Mouse (Mus musculus) ES-Bruce4 (cell line): ENCODE measurements around the gene Btbd1. TPM values are rescaled to one million over a fixed set of nuclear protein-coding genes. Genes with fewer than 3 reads are reported as not detected.

ENCODE experiments used
- H3K27ac ChIP-seq: 2 replicates; pipeline ENCODE4 v1.5.1; 2012; ENCODE audit warnings: low read length, inconsistent platforms; ENCODE audit not compliant: insufficient read depth
- H3K27me3 ChIP-seq: 2 replicates; pipeline ENCODE4 v1.6.1; 2012; ENCODE audit warnings: mild to moderate bottlenecking, low read length, inconsistent platforms; ENCODE audit not compliant: control insufficient read depth, poor library complexity, insufficient read depth, severe bottlenecking
- H3K36me3 ChIP-seq: 2 replicates; pipeline ENCODE4 v1.6.1; 2012; ENCODE audit warnings: inconsistent platforms, mild to moderate bottlenecking, low read length, moderate library complexity; ENCODE audit not compliant: control insufficient read depth, poor library complexity, insufficient read depth, severe bottlenecking
- H3K4me1 ChIP-seq: one replicate; pipeline ENCODE4 v1.8.1; 2011; ENCODE audit warnings: low read length; ENCODE audit not compliant: control insufficient read depth, insufficient read depth
- H3K4me3 ChIP-seq: 2 replicates; pipeline ENCODE4 v1.5.1; 2011; ENCODE audit warnings: low read depth, mild to moderate bottlenecking, low read length
- H3K9ac ChIP-seq: 2 replicates; pipeline ENCODE4 v1.6.1; 2012; ENCODE audit warnings: low read depth, mild to moderate bottlenecking, inconsistent platforms; ENCODE audit not compliant: poor library complexity, severe bottlenecking
- H3K9me3 ChIP-seq: replicated peaks from 2 replicates; pipeline ENCODE4 v1.6.1; 2012; ENCODE audit warnings: mild to moderate bottlenecking, low read length, inconsistent platforms; ENCODE audit not compliant: control insufficient read depth, poor library complexity, insufficient read depth, severe bottlenecking
- CTCF ChIP-seq: IDR thresholded peaks from one replicate; pipeline ENCODE4 v1.8.1; 2011; ENCODE audit warnings: low read depth, low read length
- EP300 ChIP-seq: IDR thresholded peaks from 2 replicates; pipeline ENCODE4 v1.6.1; 2011; ENCODE audit warnings: low read depth, low read length; ENCODE audit not compliant: insufficient read depth
- POLR2A ChIP-seq: IDR thresholded peaks from one replicate; pipeline ENCODE4 v1.8.1; 2011; ENCODE audit warnings: low read length; ENCODE audit not compliant: insufficient read depth
- polyA plus RNA-seq: library from polyadenylated mRNA; stranded (reverse); fragments of >200 nt; gene quantifications from 2 replicates; pipeline ENCODE4 v1.2.4, GENCODE M21; 2011; ENCODE audit warnings: low read depth; ENCODE audit not compliant: missing spikeins, insufficient read depth, insufficient read length

The Btbd1 gene
- polyA plus RNA-seq, 1 experiment: 150 TPM

DNA sequence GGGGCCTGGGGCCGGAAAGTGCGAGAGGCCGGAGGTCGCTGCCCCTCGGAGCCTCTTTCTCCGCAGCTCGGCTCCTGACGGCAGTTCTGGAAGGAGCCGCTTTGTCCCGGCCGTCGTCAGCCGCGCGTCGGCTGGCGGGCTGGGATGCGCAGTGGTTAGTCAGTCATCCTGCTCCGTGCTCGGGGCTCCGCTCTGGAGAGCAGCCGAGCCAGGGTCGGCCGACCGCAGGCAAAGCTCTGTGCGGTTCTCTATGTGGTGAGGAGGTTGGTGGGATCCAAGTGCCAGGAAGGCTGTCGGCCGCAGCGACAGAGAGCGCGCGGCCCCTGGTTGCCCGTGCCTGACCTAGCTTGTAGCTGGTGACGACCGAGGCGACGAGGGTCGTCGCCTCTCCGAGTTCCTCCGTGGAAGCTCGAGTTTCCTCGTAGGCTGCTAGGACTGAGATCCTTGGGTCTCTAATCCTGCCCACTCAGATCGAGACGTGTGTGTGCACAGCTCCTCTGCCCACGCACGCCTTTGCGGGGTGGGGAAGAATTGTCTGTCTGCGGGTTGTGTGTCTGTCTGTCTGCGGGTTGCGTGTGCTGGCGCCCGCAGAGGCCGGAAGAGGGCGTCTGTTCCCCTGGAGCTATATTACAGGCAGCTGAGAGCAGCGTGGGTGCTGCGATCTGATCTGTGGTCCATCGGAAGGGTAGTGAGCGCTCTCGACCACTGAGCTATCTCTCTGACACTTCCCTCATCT is 66.0 kb downstream of the Btbd1 start:
- Histone ChIP-seq H3K27ac (0 out of 2 replicates have a peak overlapping the region, but pooled peaks have one; percentile 22), H3K36me3 (no peaks in the 10 kb centered on the region; the same call in 1 of the 2 replicates), H3K4me3 (peak overlapping the region; percentile 89), H3K4me1 (peaks cover 2% of the 10 kb centered on the region), H3K9ac (peak overlapping the region; percentile 80), H3K27me3 (no peaks in the 10 kb centered on the region), H3K9me3 (no peaks in the 10 kb centered on the region)
- no peak for TF ChIP-seq POLR2A
- peak; percentile 52 for TF ChIP-seq CTCF

DNA sequence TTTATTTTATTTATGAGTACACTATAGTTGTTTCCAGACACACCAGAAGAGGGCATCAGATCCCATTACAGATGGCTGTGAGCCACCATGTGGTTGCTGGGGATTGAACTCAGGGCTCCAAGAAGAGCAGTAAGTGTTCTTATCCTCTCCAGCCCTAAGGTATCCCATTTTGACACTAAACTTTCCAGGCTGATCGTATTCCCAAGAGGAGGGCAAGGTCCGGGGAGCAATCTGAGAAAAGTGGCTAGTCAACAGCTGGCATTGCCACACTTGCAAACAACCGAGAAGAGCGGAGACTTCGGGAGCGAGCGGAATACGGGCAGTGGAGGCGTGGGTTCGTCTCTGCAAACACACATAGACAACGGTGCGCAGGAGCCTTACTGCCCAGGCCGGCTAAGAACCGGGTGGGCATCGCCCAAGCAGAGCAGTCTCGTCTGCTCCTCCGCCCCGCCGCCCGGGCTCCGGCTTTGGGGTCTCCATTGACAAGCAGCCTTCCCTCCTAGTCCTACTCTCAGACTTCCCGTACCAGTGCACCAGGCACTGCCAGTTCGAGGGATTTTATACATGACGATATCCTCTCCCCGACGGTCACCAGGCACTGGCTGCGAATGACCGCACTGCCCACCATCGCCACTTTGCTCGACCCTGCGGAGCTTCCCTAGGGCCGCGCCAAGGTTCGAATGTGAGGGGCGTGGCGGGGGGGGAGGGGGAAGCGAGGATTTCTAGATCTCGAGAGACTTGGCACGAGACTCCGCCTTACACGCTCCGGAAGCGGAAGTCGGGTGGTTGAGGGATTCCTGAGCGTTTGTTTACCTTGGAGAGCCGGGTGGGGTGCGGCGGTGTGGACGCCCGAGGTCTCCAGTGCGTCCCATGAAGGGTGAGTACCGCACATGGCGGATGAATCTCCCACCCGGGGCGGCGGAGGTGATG is 66.8 kb downstream of the Btbd1 start, which contains the start of gene Ramac:
Gene Ramac (plus strand): TSS at position 746 of the 930 bp plus-strand sequence.
- 0 out of 2 replicates have a peak within 1 kb of the TSS, but pooled peaks have one; percentile 22 for H3K27ac ChIP-seq
- peak within 1 kb of the TSS; percentile 80 for H3K9ac ChIP-seq
- no peak for TF ChIP-seq CTCF
- TF ChIP-seq POLR2A: peak; percentile 64
- H3K4me1 ChIP-seq: peaks cover 2% of the 10 kb centered on the region
- no peaks in the 10 kb centered on the region for H3K36me3 ChIP-seq
- H3K27me3 ChIP-seq: no peaks in the 10 kb centered on the region
- H3K9me3 ChIP-seq: no peaks in the 10 kb centered on the region
- H3K4me3 ChIP-seq: peak within 1 kb of the TSS; percentile 97

DNA sequence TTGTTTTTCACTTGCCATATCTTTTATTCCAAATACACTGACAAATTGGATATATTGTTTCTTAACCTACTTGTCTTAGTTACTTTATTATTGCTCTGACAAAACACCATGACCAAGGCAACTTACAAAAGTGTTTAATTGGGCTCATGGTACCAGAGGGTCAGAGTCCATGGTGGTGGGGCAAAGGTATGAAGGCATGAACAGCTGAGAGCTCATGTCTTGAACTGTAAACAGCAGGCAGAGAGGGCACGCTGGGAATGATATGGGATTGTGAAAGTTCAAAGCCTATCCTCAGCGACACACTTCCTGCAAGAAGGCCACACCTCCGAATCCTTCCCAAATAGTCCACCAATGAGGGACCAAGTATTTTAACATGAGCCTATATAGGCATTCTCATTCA is 81.3 kb downstream of the Btbd1 start:
- Histone ChIP-seq H3K4me1 (no peaks in the 10 kb centered on the region), H3K4me3 (no peak overlapping the region), H3K9me3 (no peaks in the 10 kb centered on the region), H3K36me3 (no peaks in the 10 kb centered on the region), H3K27me3 (no peaks in the 10 kb centered on the region; the same call in 1 of the 2 replicates), H3K9ac (no peak overlapping the region), H3K27ac (no peak overlapping the region)
- TF ChIP-seq EP300 (no peak), CTCF (no peak), POLR2A (no peak)

DNA sequence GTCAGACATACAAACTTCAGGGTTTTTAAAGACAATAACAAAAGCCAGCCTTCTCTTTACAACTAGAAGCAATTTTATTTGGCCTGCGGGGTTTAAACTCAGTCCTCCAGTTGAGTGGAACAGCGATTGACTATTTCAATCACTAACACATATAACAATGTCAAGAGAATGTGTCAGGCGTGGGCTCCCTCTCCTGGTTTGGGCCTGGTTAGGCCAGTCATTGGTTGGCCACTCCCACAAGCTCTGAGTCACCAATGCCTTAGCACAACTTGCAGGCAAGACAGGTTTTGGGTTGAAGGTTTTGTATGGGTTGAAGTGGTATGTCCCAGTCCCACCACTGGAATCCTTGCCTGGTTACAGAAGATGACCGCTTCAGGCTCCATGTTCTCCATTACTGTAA is 85.1 kb downstream of the Btbd1 start:
- Histone ChIP-seq H3K27ac (no peak overlapping the region), H3K9me3 (no peaks in the 10 kb centered on the region), H3K27me3 (no peaks in the 10 kb centered on the region), H3K4me3 (no peak overlapping the region), H3K36me3 (no peaks in the 10 kb centered on the region), H3K9ac (no peak overlapping the region), H3K4me1 (no peaks in the 10 kb centered on the region)
- TF ChIP-seq EP300 (no peak), POLR2A (no peak), CTCF (peak; percentile 30)

Other genes starting within 250 kb of the Btbd1 start
- 9.2 and 9.9 TPM in 2 replicates for gene Homer2, start 121.9 kb downstream of the Btbd1 start, polyA plus RNA-seq
- gene Ramac, start 66.5 kb downstream of the Btbd1 start, polyA plus RNA-seq: 40.6 and 42.8 TPM in 2 replicates
- 32.6 and 34.0 TPM in 2 replicates for gene 3110040N11Rik, start 40.0 kb downstream of the Btbd1 start, polyA plus RNA-seq
- gene Gm10160, start 26.4 kb upstream of the Btbd1 start, polyA plus RNA-seq: not detected in 2 replicates
- gene Tm6sf1, start 29.6 kb upstream of the Btbd1 start, polyA plus RNA-seq: 9.7 and 10.1 TPM in 2 replicates
- gene Hdgfl3, start 105.0 kb upstream of the Btbd1 start, polyA plus RNA-seq: 8.3 TPM in 2 replicates
- 0.30 TPM in 1 of 2 replicates, not detected in the other for gene Bnc1, start 162.9 kb upstream of the Btbd1 start, polyA plus RNA-seq